Mouse (Mus musculus): ENCODE measurements around the gene Slc25a44. TPM values are rescaled to one million over a fixed set of nuclear protein-coding genes. Genes with fewer than 3 reads are reported as not detected.

The Slc25a44 gene
- polyA plus RNA-seq, 1 experiment from 2014 or later: 19.7 TPM

DNA sequence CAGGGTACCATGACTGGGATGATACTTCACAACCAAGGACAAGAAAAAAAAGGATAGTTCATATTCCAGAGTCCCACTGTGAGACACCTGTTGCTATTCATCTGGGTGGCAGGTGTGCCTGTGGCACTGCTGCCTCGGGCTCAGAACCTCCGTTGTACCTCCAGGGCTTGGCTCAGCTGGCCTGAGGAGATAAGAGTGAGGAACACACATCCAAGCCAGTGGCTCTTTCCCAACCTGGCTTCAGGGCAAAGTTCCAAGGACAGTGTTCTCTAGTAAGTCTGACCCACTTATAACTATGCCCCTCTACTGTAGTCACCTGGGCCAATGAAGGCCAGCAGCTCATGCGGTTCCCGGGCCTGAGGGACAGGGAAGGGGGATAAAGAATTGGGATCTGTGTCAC lies 13.3 kb downstream of the Slc25a44 start:
- Histone ChIP-seq H3K4me3 (ENCODE audit: low read depth, low read length) (no peak overlapping the region), H3K4me2 (ENCODE audit: low read length) (no peak overlapping the region), H3K9ac (ENCODE audit: low read length) (no peak overlapping the region), H3K27me3 (replicated peaks; ENCODE audit: control insufficient read depth, insufficient read depth, low read length) (no peaks in the 10 kb centered on the region), H3K9me3 (ENCODE audit: control insufficient read depth, low read length) (no peaks in the 10 kb centered on the region), H3K27ac (ENCODE audit: low read depth) (no peak overlapping the region), H3K36me3 (ENCODE audit: control insufficient read depth, insufficient read depth, low read length) (peaks cover 49% of the 10 kb centered on the region), H3K4me1 (replicated peaks; ENCODE audit: control insufficient read depth, insufficient read depth, low read length) (peaks cover 22% of the 10 kb centered on the region)
- ATAC-seq (replicated peaks; ENCODE audit: low FRiP score, low TSS enrichment, low read depth): no peak
- no peak for DNase-seq (ENCODE audit: low spot score)
- 91% methylated on average over 4 of the region's 4 CpGs for WGBS

DNA sequence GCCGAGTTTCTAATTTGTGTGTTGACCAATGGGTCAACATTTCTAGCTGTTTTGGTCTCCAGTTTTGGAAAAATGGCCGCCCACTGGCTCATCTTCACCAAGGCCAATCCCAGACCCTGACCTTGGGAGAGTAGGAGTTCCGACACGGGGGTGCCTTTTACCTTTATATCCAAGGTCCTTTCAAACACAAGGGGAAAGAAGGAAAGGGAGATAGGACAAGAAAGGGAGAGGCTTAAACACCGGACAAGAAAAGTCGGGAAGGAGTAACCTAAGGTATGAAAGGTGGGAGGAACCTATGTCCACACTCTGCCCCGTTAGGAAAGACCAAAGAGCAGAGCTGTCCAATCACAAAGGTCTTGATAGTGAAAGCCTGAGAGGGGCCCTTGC lies 14.3 kb downstream of the Slc25a44 start:
- Histone ChIP-seq H3K4me3 (ENCODE audit: low read depth, low read length) (peak overlapping the region; percentile 76), H3K27me3 (replicated peaks; ENCODE audit: control insufficient read depth, insufficient read depth, low read length) (no peaks in the 10 kb centered on the region), H3K9me3 (ENCODE audit: control insufficient read depth, low read length) (no peaks in the 10 kb centered on the region), H3K9ac (ENCODE audit: low read length) (peak overlapping the region; percentile 89), H3K27ac (ENCODE audit: low read depth) (peak overlapping the region; percentile 94), H3K4me2 (ENCODE audit: low read length) (peak overlapping the region; percentile 66), H3K4me1 (replicated peaks; ENCODE audit: control insufficient read depth, insufficient read depth, low read length) (peaks cover 22% of the 10 kb centered on the region), H3K36me3 (ENCODE audit: control insufficient read depth, insufficient read depth, low read length) (peaks cover 39% of the 10 kb centered on the region)
- ATAC-seq (replicated peaks; ENCODE audit: low FRiP score, low TSS enrichment, low read depth): no peak
- no peak for DNase-seq (ENCODE audit: low spot score)
- WGBS: 10% methylated on average over 7 of the region's 7 CpGs

DNA sequence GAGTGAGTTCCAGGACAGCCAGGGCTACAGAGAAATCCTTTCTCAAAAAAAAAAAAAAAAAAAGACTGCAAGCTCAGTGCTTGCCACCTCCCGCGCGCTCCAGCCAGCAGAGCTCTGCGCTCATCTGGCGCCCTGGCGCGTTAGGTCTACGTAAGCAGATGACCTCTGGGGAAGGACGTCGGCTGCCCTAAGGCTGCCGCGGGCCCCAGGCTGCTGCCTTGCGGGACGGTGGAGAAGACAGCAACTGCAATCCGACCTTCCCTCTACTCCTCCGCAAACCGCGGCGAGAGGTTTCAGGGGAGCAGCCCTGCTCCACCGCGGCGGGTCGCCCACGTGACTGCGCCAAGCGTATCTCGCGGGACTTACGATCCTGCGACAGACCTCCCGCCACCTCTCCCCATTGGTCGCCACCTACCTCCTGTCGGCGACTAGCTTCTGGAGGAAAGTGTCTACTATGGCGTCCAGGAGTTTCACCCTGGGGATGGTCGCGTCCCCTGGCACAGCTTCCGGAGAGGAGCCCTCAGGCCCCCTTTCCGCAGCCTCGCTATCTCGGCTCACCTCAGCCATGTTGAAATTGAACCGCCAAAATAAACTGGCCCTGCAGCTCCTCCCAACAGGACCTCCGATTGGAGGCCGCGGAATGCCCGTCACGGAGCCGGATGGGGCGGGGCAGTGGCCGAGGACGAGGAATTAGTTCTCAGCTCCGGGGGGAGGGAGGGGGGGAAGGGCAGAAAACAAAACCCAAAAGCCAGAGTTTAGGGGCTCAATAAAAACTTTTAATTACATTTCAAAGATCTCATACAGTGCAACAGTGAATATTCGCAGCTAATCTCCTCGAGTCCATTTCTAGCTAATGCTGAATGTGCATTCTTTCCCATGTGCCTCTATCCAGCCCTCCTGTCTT lies 14.9 kb downstream of the Slc25a44 start, which contains the start of gene Pmf1:
TSS of gene Pmf1 (minus strand) at position 591 of the 904 bp plus-strand sequence.
- no peaks in the 10 kb centered on the region for H3K9me3 ChIP-seq (ENCODE audit: control insufficient read depth, low read length)
- H3K4me2 ChIP-seq (ENCODE audit: low read length): peak within 1 kb of the TSS; percentile 66
- H3K4me3 ChIP-seq (ENCODE audit: low read depth, low read length): peak within 1 kb of the TSS; percentile 76
- peak within 1 kb of the TSS; percentile 89 for H3K9ac ChIP-seq (ENCODE audit: low read length)
- peak within 1 kb of the TSS; percentile 94 for H3K27ac ChIP-seq (ENCODE audit: low read depth)
- DNase-seq (ENCODE audit: low spot score) (peak; percentile 96), ATAC-seq (replicated peaks; ENCODE audit: low FRiP score, low TSS enrichment, low read depth) (peak; percentile 95)
- H3K4me1 ChIP-seq (replicated peaks; ENCODE audit: control insufficient read depth, insufficient read depth, low read length): peaks cover 22% of the 10 kb centered on the region
- no peaks in the 10 kb centered on the region for H3K27me3 ChIP-seq (replicated peaks; ENCODE audit: control insufficient read depth, insufficient read depth, low read length)
- H3K36me3 ChIP-seq (ENCODE audit: control insufficient read depth, insufficient read depth, low read length): peaks cover 33% of the 10 kb centered on the region
- WGBS: under 1% methylated on average over 54 of the region's 54 CpGs

GRCm38 (mm10) chr3:88408953-88409352 lies 16.0 kb downstream of the Slc25a44 start:
- H3K4me2 ChIP-seq (ENCODE audit: low read length): peak overlapping the region; percentile 66
- WGBS: 61% methylated on average over 5 of the region's 5 CpGs
- no peak overlapping the region for H3K27ac ChIP-seq (ENCODE audit: low read depth)
- H3K4me3 ChIP-seq (ENCODE audit: low read depth, low read length): peak overlapping the region; percentile 76
- DNase-seq (ENCODE audit: low spot score) (no peak), ATAC-seq (replicated peaks; ENCODE audit: low FRiP score, low TSS enrichment, low read depth) (no peak)
- no peaks in the 10 kb centered on the region for H3K9me3 ChIP-seq (ENCODE audit: control insufficient read depth, low read length)
- H3K27me3 ChIP-seq (replicated peaks; ENCODE audit: control insufficient read depth, insufficient read depth, low read length): no peaks in the 10 kb centered on the region
- peak overlapping the region; percentile 89 for H3K9ac ChIP-seq (ENCODE audit: low read length)
- peaks cover 22% of the 10 kb centered on the region for H3K4me1 ChIP-seq (replicated peaks; ENCODE audit: control insufficient read depth, insufficient read depth, low read length)
- H3K36me3 ChIP-seq (ENCODE audit: control insufficient read depth, insufficient read depth, low read length): peaks cover 29% of the 10 kb centered on the region

DNA sequence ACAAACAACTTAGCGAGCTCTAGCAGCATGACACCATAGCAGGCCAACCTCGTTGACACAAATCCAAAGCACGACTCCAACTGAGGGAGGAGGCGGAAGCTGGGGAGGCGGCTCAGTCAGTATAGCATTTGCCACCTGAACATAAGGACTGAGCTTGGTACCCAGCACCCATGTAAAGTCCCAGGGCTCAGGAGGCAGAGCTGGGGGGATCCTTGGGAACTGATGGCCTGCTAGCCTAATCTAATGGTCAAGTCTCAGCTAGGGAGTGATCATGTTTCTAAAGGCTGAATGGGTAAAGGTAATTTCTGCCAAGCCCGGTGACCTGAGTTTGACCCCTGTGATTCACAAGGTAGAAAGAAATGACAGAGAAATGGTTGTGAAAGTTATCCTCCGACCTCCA lies 17.4 kb downstream of the Slc25a44 start:
- 53% methylated on average over 7 of the region's 7 CpGs for WGBS
- Histone ChIP-seq H3K27me3 (replicated peaks; ENCODE audit: control insufficient read depth, insufficient read depth, low read length) (no peaks in the 10 kb centered on the region), H3K27ac (ENCODE audit: low read depth) (no peak overlapping the region), H3K4me2 (ENCODE audit: low read length) (no peak overlapping the region), H3K36me3 (ENCODE audit: control insufficient read depth, insufficient read depth, low read length) (peaks cover 25% of the 10 kb centered on the region), H3K9ac (ENCODE audit: low read length) (no peak overlapping the region), H3K9me3 (ENCODE audit: control insufficient read depth, low read length) (no peaks in the 10 kb centered on the region), H3K4me1 (replicated peaks; ENCODE audit: control insufficient read depth, insufficient read depth, low read length) (peaks cover 22% of the 10 kb centered on the region), H3K4me3 (ENCODE audit: low read depth, low read length) (no peak overlapping the region)
- DNase-seq (ENCODE audit: low spot score) (no peak), ATAC-seq (replicated peaks; ENCODE audit: low FRiP score, low TSS enrichment, low read depth) (no peak)

GRCm38 (mm10) chr3:88407090-88407489 lies 17.8 kb downstream of the Slc25a44 start:
- H3K4me3 ChIP-seq (ENCODE audit: low read depth, low read length): no peak overlapping the region
- no peaks in the 10 kb centered on the region for H3K27me3 ChIP-seq (replicated peaks; ENCODE audit: control insufficient read depth, insufficient read depth, low read length)
- H3K27ac ChIP-seq (ENCODE audit: low read depth): no peak overlapping the region
- H3K9me3 ChIP-seq (ENCODE audit: control insufficient read depth, low read length): no peaks in the 10 kb centered on the region
- ATAC-seq (replicated peaks; ENCODE audit: low FRiP score, low TSS enrichment, low read depth): no peak
- peaks cover 21% of the 10 kb centered on the region for H3K36me3 ChIP-seq (ENCODE audit: control insufficient read depth, insufficient read depth, low read length)
- no peak overlapping the region for H3K9ac ChIP-seq (ENCODE audit: low read length)
- H3K4me1 ChIP-seq (replicated peaks; ENCODE audit: control insufficient read depth, insufficient read depth, low read length): peaks cover 22% of the 10 kb centered on the region
- 0% methylated on average over 2 of the region's 2 CpGs for WGBS
- H3K4me2 ChIP-seq (ENCODE audit: low read length): no peak overlapping the region
- DNase-seq (ENCODE audit: low spot score): peak; percentile 74

DNA sequence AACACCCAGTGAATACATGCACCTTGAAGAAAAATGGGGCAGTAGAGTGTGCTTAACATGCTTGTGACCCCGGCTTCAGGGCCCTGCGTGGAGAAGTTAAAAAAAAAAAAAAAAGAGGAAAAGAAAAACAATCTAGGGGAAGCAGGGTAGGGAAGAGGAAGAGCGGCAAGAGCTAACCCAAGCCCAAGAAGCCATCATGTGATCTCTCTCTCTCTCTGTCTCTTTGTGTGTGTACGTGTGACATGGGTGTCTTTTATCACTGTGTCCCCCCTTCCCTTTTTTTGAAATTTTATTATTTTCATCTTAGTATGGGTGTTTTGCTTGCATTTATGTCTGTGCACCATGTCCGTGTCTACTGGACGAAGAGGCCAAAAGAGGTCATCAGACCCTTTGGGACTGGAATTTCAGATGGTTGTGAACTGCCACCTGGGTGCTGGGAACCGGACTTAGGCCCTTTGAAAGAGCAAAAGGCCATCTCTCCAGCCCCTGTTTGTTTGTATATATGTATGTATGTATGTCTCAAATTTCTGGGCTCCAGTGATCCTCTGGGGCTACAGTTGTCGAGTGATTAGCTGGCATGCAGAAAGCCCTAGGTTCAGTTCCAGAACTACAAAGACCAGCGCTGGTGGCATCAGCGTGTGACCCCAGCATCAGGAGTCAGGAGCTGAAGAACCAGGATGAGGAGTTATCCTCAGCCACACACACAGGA lies 21.3 kb downstream of the Slc25a44 start:
- Histone ChIP-seq H3K4me1 (replicated peaks; ENCODE audit: control insufficient read depth, insufficient read depth, low read length) (peaks cover 10% of the 10 kb centered on the region), H3K9ac (ENCODE audit: low read length) (no peak overlapping the region), H3K4me3 (ENCODE audit: low read depth, low read length) (no peak overlapping the region), H3K9me3 (ENCODE audit: control insufficient read depth, low read length) (no peaks in the 10 kb centered on the region), H3K27ac (ENCODE audit: low read depth) (no peak overlapping the region), H3K27me3 (replicated peaks; ENCODE audit: control insufficient read depth, insufficient read depth, low read length) (no peaks in the 10 kb centered on the region), H3K4me2 (ENCODE audit: low read length) (no peak overlapping the region), H3K36me3 (ENCODE audit: control insufficient read depth, insufficient read depth, low read length) (peaks cover 22% of the 10 kb centered on the region)
- no peak for ATAC-seq (replicated peaks; ENCODE audit: low FRiP score, low TSS enrichment, low read depth)
- WGBS: 95% methylated on average over 10 of the region's 10 CpGs
- DNase-seq (ENCODE audit: low spot score): no peak

DNA sequence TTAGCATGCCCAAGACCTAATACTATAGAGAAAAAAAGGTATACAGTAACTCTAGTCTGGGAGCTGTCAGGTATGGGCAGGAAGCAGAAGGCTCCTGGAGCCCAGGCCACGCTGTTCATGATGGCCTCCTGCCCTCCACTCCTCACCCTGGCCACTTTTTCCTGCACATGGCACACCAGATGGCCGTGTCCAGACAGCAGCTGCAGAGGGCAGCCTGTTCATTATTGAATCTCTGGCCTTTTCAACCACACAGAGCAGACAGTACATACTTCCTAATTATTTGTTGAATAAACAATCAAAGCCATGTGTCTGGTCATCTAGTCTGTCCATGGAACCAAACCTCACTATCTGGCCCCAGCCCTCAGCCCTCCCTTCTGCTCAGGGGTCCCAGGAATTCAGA lies 26.3 kb downstream of the Slc25a44 start:
- no peaks in the 10 kb centered on the region for H3K9me3 ChIP-seq (ENCODE audit: control insufficient read depth, low read length)
- H3K4me3 ChIP-seq (ENCODE audit: low read depth, low read length): no peak overlapping the region
- H3K4me2 ChIP-seq (ENCODE audit: low read length): no peak overlapping the region
- ATAC-seq (replicated peaks; ENCODE audit: low FRiP score, low TSS enrichment, low read depth) (no peak), DNase-seq (ENCODE audit: low spot score) (no peak)
- WGBS: 77% methylated on average over 2 of the region's 2 CpGs
- H3K36me3 ChIP-seq (ENCODE audit: control insufficient read depth, insufficient read depth, low read length): peaks cover 40% of the 10 kb centered on the region
- no peaks in the 10 kb centered on the region for H3K27me3 ChIP-seq (replicated peaks; ENCODE audit: control insufficient read depth, insufficient read depth, low read length)
- H3K9ac ChIP-seq (ENCODE audit: low read length): no peak overlapping the region
- H3K4me1 ChIP-seq (replicated peaks; ENCODE audit: control insufficient read depth, insufficient read depth, low read length): no peaks in the 10 kb centered on the region
- no peak overlapping the region for H3K27ac ChIP-seq (ENCODE audit: low read depth)

All from intestine, embryonic 14.5 days (tissue).